Comparison of ENCODE assay signal across 20 mouse cellular contexts in genomic region chr11:85383975-85384821, GRCm38 (mm10). TPM values are rescaled to one million over a fixed set of nuclear protein-coding genes. Genes with fewer than 3 reads are reported as not detected.
DNase-seq lines count a peak whose midpoint lies in the region; ATAC-seq and TF ChIP-seq lines count a peak whose summit lies in the region.
"Had no signal": no experiment of that assay in that cellular context is flagged by ENCODE, and none has a peak within 500 bp of the region (broad histone marks: within the 10 kb centered on the region; RNA-seq: fewer than 3 reads in every experiment).

No protein-coding gene starts in this region.

- CTCF ChIA-PET in Patski (lab: Charles Lee), result interaction anchor here (1.1 kb wide), 1 partner anchor 135 kb away, joined by 3 read pairs; no protein-coding TSS in a partner anchor

- peak; percentile 48 for DNase-seq in heart, adult 11 months
- no peak for DNase-seq in heart, postnatal 14 days
- peak; percentile 55 for DNase-seq in 3134 (ENCODE audit: extremely low read depth, insufficient read length, low spot score)
- peak; percentile 24 for DNase-seq in Patski (ENCODE audit: low read depth, low spot score)
- peak; percentile 39 to 82 for DNase-seq in lung, postnatal 4 days
- DNase-seq in left cerebral cortex, adult 8-10 months (ENCODE audit: low spot score in 2 of 2), result no peak
- no peak for DNase-seq in kidney, adult 8-10 months
- DNase-seq: adrenal gland, postnatal 10 days; B cell, adult 2 months; cerebellum, adult 11-12 months; cerebellum, postnatal 14 days; gastrocnemius, postnatal 36 days; heart, postnatal 36 days; layer of hippocampus, adult 9-11 months; thymus, postnatal 25 days had no signal

- ATAC-seq in Patski, result no peak
- ATAC-seq: forebrain, embryonic 16.5 days; intestine, embryonic 15.5 days had no signal

- no peak for TF ChIP-seq CTCF in Patski (IDR thresholded peaks at IDR 0.05)

- no peaks in the 10 kb centered on the region for H3K27me3 ChIP-seq in Patski
- H3K27me3 ChIP-seq: heart, embryonic 12.5 days; hindbrain, embryonic 15.5 days; intestine, embryonic 15.5 days; kidney, embryonic 15.5 days had no signal

- in situ Hi-C loops in Patski (cut with MboI; ENCODE audit: low pct_unique_long_range_greater_than_20kb), result loop anchor here (5.0 kb wide), 1 partner anchor 453 kb away; no protein-coding TSS in a partner anchor

- intact Hi-C loops in heart, postnatal 14 days (cut with DNase I), result loop anchor here (2.0 to 10.0 kb wide), 4 partner anchors 83 to 781 kb away; no protein-coding TSS in a partner anchor

- POLR2A ChIA-PET in Patski (lab: Charles Lee), result no interaction called here

RNA-seq across cellular contexts. Expression of gene Bcas3, which starts 31.2 kb away (rescaled TPM):
- 10 to 100 TPM; 33.7 to 39.2 TPM for total RNA-seq in heart, postnatal 14 days (2021)
- polyA plus RNA-seq in Patski (2021), result 31.6 TPM
- 10 to 100 TPM; 67.2 to 79.7 (median 75.7) TPM for total RNA-seq in left cerebral cortex, adult 8-10 months (2022)

Comparison
In these comparisons a context has a peak if more than half of its experiments do, and no peak if none do; other contexts are left out.
1. DNase-seq: peak in heart, adult 11 months (single experiment), 3134 (single experiment), Patski (single experiment) and lung, postnatal 4 days (2 of 2); none in heart, postnatal 14 days (0 of 2), left cerebral cortex, adult 8-10 months (0 of 2) and kidney, adult 8-10 months (0 of 2).